Mouse (Mus musculus) embryonic fibroblast, embryonic 13.5 days (primary cell): Measurements from ENCODE around the gene Olfr61.

Experiments used
- CTCF ChIP-seq: IDR thresholded peaks from 2 replicates; pipeline ENCODE4 v1.5.1; 2011; ENCODE audit warnings: mild to moderate bottlenecking, control low read depth, low read length, moderate library complexity, borderline replicate concordance; ENCODE audit not compliant: insufficient read depth
- POLR2A ChIP-seq: IDR thresholded peaks from 2 replicates; pipeline ENCODE4 v1.6.1; 2011; ENCODE audit warnings: low read depth, mild to moderate bottlenecking, control low read depth, low read length, moderate library complexity

DNA sequence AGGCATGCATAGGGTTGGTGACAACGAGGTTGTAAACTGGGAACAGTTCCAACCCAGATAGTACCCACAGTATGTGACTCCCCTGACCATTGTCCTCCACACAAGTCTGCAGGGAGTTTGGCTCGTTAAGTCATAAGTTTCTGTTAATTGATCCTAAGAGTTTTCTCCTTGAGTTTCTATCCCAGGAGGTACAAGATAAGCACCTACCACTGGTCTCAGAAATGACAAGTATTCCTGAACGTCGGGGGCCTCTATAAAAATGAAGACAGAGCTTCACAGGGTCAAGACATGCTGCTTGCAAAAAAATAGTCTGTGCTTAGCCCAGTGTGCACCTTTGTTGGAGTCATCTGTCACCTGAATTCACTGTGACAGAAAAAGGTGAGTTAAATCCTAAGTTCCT lies 30.9 kb downstream of the Olfr61 start, which contains the start of gene Olfr539:
- TF ChIP-seq POLR2A, result no peak
- no peak for TF ChIP-seq CTCF
